Mouse (Mus musculus): Measurements from ENCODE around the gene Hs3st2.

GRCm38 (mm10) chr7:121500516-121500915 lies 108.9 kb downstream of the Hs3st2 start:
- TF ChIP-seq BHLHE40 (IDR thresholded peaks at IDR 0.05; ENCODE audit: borderline replicate concordance, low read depth, low read length) (no peak), CTCF (IDR thresholded peaks at IDR 0.05 in 2 of 3, conservative IDR thresholded peaks at IDR 0.05 in 1 of 3; ENCODE audit: control insufficient read depth in 1 of 3, insufficient read depth in 1 of 3, low read depth in 2 of 3, low read length in 3 of 3, poor library complexity in 1 of 3, severe bottlenecking in 1 of 3) (no peak)
